Mouse (Mus musculus) heart, adult 2 months (tissue): ENCODE results near the gene Ints11. TPM values are rescaled to one million over a fixed set of nuclear protein-coding genes. Genes with fewer than 3 reads are reported as not detected.

ENCODE experiments used
- DNase-seq, 2 experiments: peaks; one replicate each; pipeline ENCODE4 v3.0.0; 2021
- H3K27ac ChIP-seq: fragments of 200-600 bp; 2 replicates; pipeline ENCODE4 v1.8.1; 2022
- H3K27me3 ChIP-seq: fragments of 200-500 bp; 2 replicates; pipeline ENCODE4 v1.6.1; 2012; ENCODE audit warnings: mild to moderate bottlenecking, low read length, inconsistent platforms, mixed read lengths; ENCODE audit not compliant: control insufficient read depth, insufficient read depth
- H3K36me3 ChIP-seq: fragments of 200-500 bp; 2 replicates; pipeline ENCODE4 v1.6.1; 2012; ENCODE audit warnings: low read length, inconsistent platforms; ENCODE audit not compliant: control insufficient read depth, insufficient read depth
- H3K4me1 ChIP-seq: fragments of 200-500 bp; 2 replicates; pipeline ENCODE4 v1.6.1; 2011; ENCODE audit warnings: low read length; ENCODE audit not compliant: control insufficient read depth, insufficient read depth
- H3K4me3 ChIP-seq: fragments of 200-600 bp; 2 replicates; pipeline ENCODE4 v1.8.1; 2022
- H3K79me2 ChIP-seq: fragments of 200-500 bp; replicated peaks from 2 replicates; pipeline ENCODE4 v1.6.1; 2012; ENCODE audit warnings: mild to moderate bottlenecking, inconsistent platforms, low read length, moderate library complexity, mixed read lengths; ENCODE audit not compliant: control insufficient read depth, insufficient read depth
- H3K9ac ChIP-seq: fragments of 200-500 bp; 2 replicates; pipeline ENCODE4 v1.6.1; 2012; ENCODE audit warnings: low read depth, mild to moderate bottlenecking, control low read depth, inconsistent platforms, low read length, mixed read lengths
- CTCF ChIP-seq: fragments of 200-600 bp; IDR thresholded peaks from 2 replicates; pipeline ENCODE4 v1.8.1; 2022; ENCODE audit warnings: antibody characterized with exemption, mild to moderate bottlenecking, moderate library complexity
- EP300 ChIP-seq: fragments of 200-500 bp; IDR thresholded peaks from 2 replicates; pipeline ENCODE4 v1.6.1; 2011; ENCODE audit warnings: low read depth, low read length, control low read depth; ENCODE audit not compliant: insufficient read depth
- POLR2A ChIP-seq: fragments of 200-500 bp; IDR thresholded peaks from 2 replicates; pipeline ENCODE4 v1.6.1; 2011; ENCODE audit warnings: mild to moderate bottlenecking, low read depth, low read length, control low read depth; ENCODE audit not compliant: insufficient read depth
- WGBS: fragments of 180-500 bp; shearing (Covaris S2); methylation state at CpG from one replicate; pipeline ENCODE4 v1.1.7; 2018; 5-methylcytosine and 5-hydroxymethylcytosine counted together
- intact Hi-C: fragments of 180-260 bp; cut with DNase I; formaldehyde crosslinking; loops from one replicate; pipeline ENCODE4 v1.15.1; 2025
- polyA plus RNA-seq: library from polyadenylated mRNA; depleted of rRNA; stranded (reverse); fragments of >200 nt; gene quantifications from 2 replicates; pipeline ENCODE4 v1.2.3, GENCODE M21; 2012
- total RNA-seq, 2 experiments: library from RNA; stranded (reverse); gene quantifications; 2 replicates each; pipeline ENCODE4 v1.2.3; 2021

Gene Ints11
- total and polyA plus RNA-seq, 3 experiments, result 15.3 to 17.4 (median 15.8) TPM

- Histone ChIP-seq H3K36me3 (peaks cover 3% of the 10 kb centered on the region), H3K4me1 (peaks cover 27% of the 10 kb centered on the region), H3K4me3 (peak within 1 kb of the TSS; percentile 96), H3K79me2 (peaks cover 10% of the 10 kb centered on the region; the same call in 1 of the 2 replicates), H3K27ac (peak within 1 kb of the TSS; percentile 96), H3K27me3 (no peaks in the 10 kb centered on the region), H3K9ac (peak within 1 kb of the TSS; percentile 98)
- WGBS, result under 1% methylated on average over 52 of the region's 52 CpGs
- TF ChIP-seq CTCF (no peak), EP300 (no peak), POLR2A (peak; percentile 36)
- DNase-seq, result peak; percentile 97 to 99
- intact Hi-C loops, result loop anchor here (2.0 to 5.0 kb wide), 3 partner anchors 23 to 221 kb away; partner anchors contain the start of genes Cptp, Ints11 and Ube2j2
Observed at GRCm38 (mm10) chr4:155891551-155892001, 22.2 kb downstream of the Ints11 start, which contains the start of the genes Pusl1 and Acap3. Gene Pusl1, minus strand, starts transcription at chr4:155891781. Gene Acap3, plus strand, starts transcription at chr4:155891822.

DNA sequence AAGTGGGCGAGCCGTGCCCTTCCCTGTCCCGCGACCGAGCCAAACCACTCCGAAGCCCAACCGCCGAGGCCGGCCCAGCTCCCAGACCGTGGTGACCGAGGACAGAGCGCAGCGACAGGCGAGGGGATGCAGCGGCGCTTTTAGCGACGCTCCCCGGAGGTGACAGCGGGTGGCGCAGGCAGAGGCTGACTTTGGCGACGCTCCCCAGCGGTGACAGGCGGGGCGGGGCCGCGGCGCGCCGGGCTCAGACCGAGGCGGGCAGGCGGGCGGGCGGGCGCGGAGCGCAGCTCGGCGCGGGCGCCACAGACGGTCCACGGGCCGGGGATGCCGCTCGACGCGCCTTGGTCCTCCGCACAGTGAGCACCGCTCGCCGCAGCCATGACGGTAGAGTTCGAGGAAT lies 22.7 kb downstream of the Ints11 start:
- Histone ChIP-seq H3K79me2 (peaks cover 10% of the 10 kb centered on the region; the same call in 1 of the 2 replicates), H3K9ac (peak overlapping the region; percentile 98), H3K27ac (peak overlapping the region; percentile 96), H3K36me3 (peaks cover 3% of the 10 kb centered on the region), H3K4me3 (peak overlapping the region; percentile 96), H3K4me1 (peaks cover 27% of the 10 kb centered on the region), H3K27me3 (no peaks in the 10 kb centered on the region)
- intact Hi-C loops, result loop anchor here (2.0 to 5.0 kb wide), 3 partner anchors 23 to 220 kb away; partner anchors contain the start of genes Cptp, Ints11 and Ube2j2
- peak; percentile 49 for TF ChIP-seq POLR2A
- no peak for TF ChIP-seq EP300
- TF ChIP-seq CTCF, result peak; percentile 54
- WGBS, result under 1% methylated on average over 55 of the region's 56 CpGs
- DNase-seq, result peak; percentile 90 to 92

DNA sequence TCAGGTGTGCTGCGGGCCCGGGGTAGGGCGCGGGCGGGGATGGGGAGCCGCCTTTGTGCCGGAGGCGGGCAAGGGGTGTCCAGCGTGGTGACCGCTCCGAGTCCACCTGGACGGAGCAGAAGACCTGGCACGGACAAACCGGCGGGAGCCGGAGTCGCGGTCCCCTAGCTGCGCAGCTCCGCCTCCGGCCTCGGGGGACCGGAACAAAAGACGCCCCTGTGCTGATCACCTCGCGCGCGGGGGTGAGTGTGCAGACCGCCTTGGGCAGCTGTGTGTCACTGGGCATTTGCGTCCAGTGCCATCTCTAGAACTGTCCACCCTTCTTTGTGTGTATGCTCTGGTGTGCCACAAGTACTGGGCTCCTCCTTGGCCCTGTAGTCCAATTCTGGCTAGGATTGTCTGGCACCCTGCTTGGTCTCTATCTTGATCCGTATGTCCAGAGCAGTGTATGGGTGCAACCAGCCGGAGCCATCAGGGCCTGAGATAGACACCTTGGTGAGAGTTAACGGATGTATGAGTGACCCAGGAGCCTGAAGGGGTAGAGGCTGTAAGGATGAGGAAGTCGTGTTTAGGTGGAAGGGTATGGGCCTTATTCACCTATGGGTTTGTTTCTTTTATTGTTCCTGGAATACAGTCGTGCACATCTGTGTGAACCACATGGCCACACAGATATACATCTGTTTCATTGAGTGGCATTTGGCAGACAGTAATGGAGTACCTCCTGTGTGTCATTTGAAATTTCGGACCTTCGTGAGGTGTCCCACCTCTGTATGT lies 23.3 kb downstream of the Ints11 start:
- TF ChIP-seq CTCF, result no peak
- DNase-seq, result no peak
- peaks cover 27% of the 10 kb centered on the region for H3K4me1 ChIP-seq
- H3K36me3 ChIP-seq, result peaks cover 3% of the 10 kb centered on the region
- H3K27ac ChIP-seq, result peak overlapping the region; percentile 96
- peaks cover 10% of the 10 kb centered on the region; the same call in 1 of the 2 replicates for H3K79me2 ChIP-seq
- WGBS, result 5% methylated on average over 37 of the region's 37 CpGs
- H3K27me3 ChIP-seq, result no peaks in the 10 kb centered on the region
- H3K9ac ChIP-seq, result peak overlapping the region; percentile 98
- intact Hi-C loops, result loop anchor here (2.0 to 5.0 kb wide), 3 partner anchors 24 to 220 kb away; partner anchors contain the start of genes Cptp, Ints11 and Ube2j2
- H3K4me3 ChIP-seq, result peak overlapping the region; percentile 96

GRCm38 (mm10) chr4:155893212-155893690 lies 23.9 kb downstream of the Ints11 start:
- peaks cover 10% of the 10 kb centered on the region; the same call in 1 of the 2 replicates for H3K79me2 ChIP-seq
- H3K27ac ChIP-seq, result peak overlapping the region; percentile 76
- peaks cover 3% of the 10 kb centered on the region for H3K36me3 ChIP-seq
- H3K9ac ChIP-seq, result peak overlapping the region; percentile 39
- peak overlapping the region; percentile 23; the same call in 1 of the 2 replicates for H3K4me3 ChIP-seq
- intact Hi-C loops, result loop anchor here (2.0 to 5.0 kb wide), 3 partner anchors 24 to 219 kb away; partner anchors contain the start of genes Cptp, Ints11 and Ube2j2
- H3K4me1 ChIP-seq, result peaks cover 27% of the 10 kb centered on the region
- DNase-seq, result peak; percentile 2 to 15
- H3K27me3 ChIP-seq, result no peaks in the 10 kb centered on the region
- TF ChIP-seq POLR2A (no peak), EP300 (no peak), CTCF (no peak)
- WGBS, result 57% methylated on average over 8 of the region's 8 CpGs

GRCm38 (mm10) chr4:155894311-155894881 lies 25.1 kb downstream of the Ints11 start:
- H3K27ac ChIP-seq, result peak overlapping the region; percentile 76
- H3K36me3 ChIP-seq, result peaks cover 3% of the 10 kb centered on the region
- H3K79me2 ChIP-seq, result peaks cover 10% of the 10 kb centered on the region; the same call in 1 of the 2 replicates
- TF ChIP-seq CTCF, result peak; percentile 21
- no peak for TF ChIP-seq EP300
- TF ChIP-seq POLR2A, result 0 out of 2 replicates have a peak, but pooled peaks have one; percentile 23
- peak; percentile 88 to 89 for DNase-seq
- peaks cover 27% of the 10 kb centered on the region for H3K4me1 ChIP-seq
- peak overlapping the region; percentile 33 for H3K4me3 ChIP-seq
- intact Hi-C loops, result loop anchor here (5.0 kb wide), 1 partner anchor 218 kb away; no protein-coding TSS in a partner anchor
- WGBS, result 6% methylated on average over 8 of the region's 8 CpGs
- peak overlapping the region; percentile 6 for H3K9ac ChIP-seq
- no peaks in the 10 kb centered on the region for H3K27me3 ChIP-seq
